Mouse (Mus musculus): ENCODE measurements around the gene Map3k3.

GRCm38 (mm10) chr11:106065923-106066571, 18.4 kb upstream of the Map3k3 start, which contains the start of gene Taco1:
- 0 out of 2 replicates have a peak, but pooled peaks have one; percentile 10 for TF ChIP-seq CTCF (IDR thresholded peaks at IDR 0.05; ENCODE audit: control insufficient read depth, insufficient read depth, insufficient replicate concordance, low read depth, low read length)
- peak; percentile 59; the same call in 1 of the 2 replicates for TF ChIP-seq POLR2A (IDR thresholded peaks at IDR 0.05; ENCODE audit: control insufficient read depth, low read depth, low read length)

All from testis, adult 2 months (tissue).